Mouse (Mus musculus) lung, embryonic 14.5 days (tissue): ENCODE measurements around the gene Hdgf. TPM values are rescaled to one million over a fixed set of nuclear protein-coding genes. Genes with fewer than 3 reads are reported as not detected.
A peak's percentile ranks its signal among the peaks of the same experiment; 100 is the strongest.
"Not testable (repeated sequence)": the region's sequence is repeated elsewhere in the genome, so short reads cannot be mapped to it uniquely, and the experiment has no call there.

Experiments
- ATAC-seq: fragments of 200-750 bp; cut with Nextera tagmentation; 2 replicates; pipeline ENCODE4 v1.8.0; 2017; ENCODE audit warnings: mild to moderate bottlenecking, moderate TSS enrichment, moderate library complexity; ENCODE audit not compliant: insufficient read depth
- DNase-seq: peaks from one replicate; pipeline ENCODE4 v3.0.0-alpha.2; 2015
- H3K27ac ChIP-seq: fragments of 300-500 bp; sonication (generic); 2 replicates; pipeline ENCODE4 v1.5.1; 2014; ENCODE audit warnings: low read depth, mild to moderate bottlenecking, moderate library complexity
- H3K27me3 ChIP-seq: fragments of 300-500 bp; sonication (generic); 2 replicates; pipeline ENCODE4 v1.6.1; 2014; ENCODE audit warnings: low read length, control low read depth; ENCODE audit not compliant: insufficient read depth
- H3K36me3 ChIP-seq: fragments of 300-500 bp; sonication (generic); 2 replicates; pipeline ENCODE4 v1.6.1; 2014; ENCODE audit warnings: control low read depth; ENCODE audit not compliant: insufficient read depth
- H3K4me1 ChIP-seq: fragments of 300-500 bp; sonication (generic); 2 replicates; pipeline ENCODE4 v1.6.1; 2014; ENCODE audit warnings: antibody characterized with exemption, control low read depth; ENCODE audit not compliant: insufficient read depth
- H3K4me2 ChIP-seq: fragments of 300-500 bp; sonication (generic); 2 replicates; pipeline ENCODE4 v1.6.1; 2014; ENCODE audit warnings: mild to moderate bottlenecking
- H3K4me3 ChIP-seq: fragments of 300-500 bp; sonication (generic); 2 replicates; pipeline ENCODE4 v1.5.1; 2014; ENCODE audit warnings: low read depth, low read length
- H3K9ac ChIP-seq: fragments of 300-500 bp; sonication (generic); 2 replicates; pipeline ENCODE4 v1.6.1; 2014
- H3K9me3 ChIP-seq: fragments of 300-500 bp; sonication (generic); 2 replicates; pipeline ENCODE4 v1.6.1; 2016; ENCODE audit warnings: low read depth, low read length, control low read depth
- CTCF ChIP-seq: IDR thresholded peaks from 2 replicates; pipeline ENCODE4 v1.5.1; 2016; ENCODE audit warnings: antibody characterized with exemption, low read depth
- WGBS: fragments of 180-500 bp; shearing (Covaris S2); extraction: QIAGEN DNeasy Blood & Tissue Kit; methylation state at CpG from one replicate; pipeline ENCODE4 v1.1.7; 2014; 5-methylcytosine and 5-hydroxymethylcytosine counted together
- polyA plus RNA-seq: library from polyadenylated mRNA; unstranded; fragments of >200 nt; fragmentation: Nextera tagmentation; extraction: Ambion mirVana; gene quantifications from 2 replicates; pipeline ENCODE4 v1.2.1, GENCODE M21; 2014

Hdgf gene
- polyA plus RNA-seq, 1 experiment from 2014 or later, result 287 TPM

- no peaks in the 10 kb centered on the region for H3K9me3 ChIP-seq
- no peak; the same call in 1 of the 2 replicates for TF ChIP-seq CTCF
- H3K4me2 ChIP-seq, result peak within 1 kb of the TSS; percentile 74
- H3K4me1 ChIP-seq, result peaks cover 6% of the 10 kb centered on the region
- DNase-seq (peak; percentile 98), ATAC-seq (peak; percentile 97)
- peaks cover 10% of the 10 kb centered on the region for H3K36me3 ChIP-seq
- H3K27me3 ChIP-seq, result no peaks in the 10 kb centered on the region
- H3K4me3 ChIP-seq, result peak within 1 kb of the TSS; percentile 89
- H3K9ac ChIP-seq, result peak within 1 kb of the TSS; percentile 92
- peak within 1 kb of the TSS; percentile 93 for H3K27ac ChIP-seq
- whole genome bisulfite sequencing, result under 1% methylated on average over 33 of the region's 33 CpGs
Measured at GRCm38 (mm10) chr3:87885281-87886003, 20.7 kb upstream of the Hdgf start, which contains the start of gene Prcc. Gene Prcc (minus strand): TSS chr3:87885608.

GRCm38 (mm10) chr3:87886004-87886365 is 20.1 kb upstream of the Hdgf start:
- Histone ChIP-seq H3K4me3 (peak overlapping the region; percentile 89), H3K36me3 (peaks cover 6% of the 10 kb centered on the region; the same call in 1 of the 2 replicates), H3K27ac (0 out of 2 replicates have a peak overlapping the region, but pooled peaks have one; percentile 19), H3K9ac (peak overlapping the region; percentile 38), H3K4me2 (peak overlapping the region; percentile 58), H3K4me1 (peaks cover 6% of the 10 kb centered on the region), H3K9me3 (no peaks in the 10 kb centered on the region), H3K27me3 (no peaks in the 10 kb centered on the region)
- no peak for DNase-seq
- peak; percentile 15; the same call in 1 of the 2 replicates for ATAC-seq
- WGBS, result 7% methylated on average over 10 of the region's 10 CpGs
- TF ChIP-seq CTCF, result no peak

- Histone ChIP-seq H3K27me3 (no peaks in the 10 kb centered on the region), H3K4me2 (peak overlapping the region; percentile 58), H3K36me3 (peaks cover 6% of the 10 kb centered on the region; the same call in 1 of the 2 replicates), H3K9ac (no peak overlapping the region), H3K27ac (no peak overlapping the region), H3K9me3 (no peaks in the 10 kb centered on the region), H3K4me3 (peak overlapping the region; percentile 89), H3K4me1 (peaks cover 6% of the 10 kb centered on the region)
- DNase-seq, result peak; percentile 8
- WGBS, result 84% methylated on average over 6 of the region's 6 CpGs
- TF ChIP-seq CTCF, result no peak
- no peak for ATAC-seq
Measured at GRCm38 (mm10) chr3:87886416-87886815, 19.7 kb upstream of the Hdgf start.

- not testable (repeated sequence) for H3K9ac ChIP-seq, H3K27me3 ChIP-seq, H3K4me3 ChIP-seq, ATAC-seq, H3K36me3 ChIP-seq, DNase-seq, H3K27ac ChIP-seq, H3K4me1 ChIP-seq, H3K9me3 ChIP-seq, H3K4me2 ChIP-seq
- 79% methylated on average over 4 of the region's 4 CpGs for WGBS
- TF ChIP-seq CTCF, result 0 out of 2 replicates have a peak, but pooled peaks have one; percentile 6
Measured at GRCm38 (mm10) chr3:87887400-87887799, 18.7 kb upstream of the Hdgf start.

GRCm38 (mm10) chr3:87891481-87891880 is 14.6 kb upstream of the Hdgf start:
- Histone ChIP-seq H3K27ac (no peak overlapping the region), H3K9me3 (no peaks in the 10 kb centered on the region), H3K4me3 (no peak overlapping the region), H3K4me2 (no peak overlapping the region), H3K36me3 (no peaks in the 10 kb centered on the region), H3K4me1 (no peaks in the 10 kb centered on the region), H3K27me3 (no peaks in the 10 kb centered on the region), H3K9ac (no peak overlapping the region)
- ATAC-seq (no peak), DNase-seq (no peak)
- TF ChIP-seq CTCF, result no peak
- 62% methylated on average over 3 of the region's 3 CpGs for WGBS

- Histone ChIP-seq H3K27ac (no peak overlapping the region), H3K9ac (no peak overlapping the region), H3K9me3 (no peaks in the 10 kb centered on the region), H3K4me1 (no peaks in the 10 kb centered on the region), H3K4me2 (no peak overlapping the region), H3K4me3 (no peak overlapping the region), H3K36me3 (no peaks in the 10 kb centered on the region), H3K27me3 (no peaks in the 10 kb centered on the region)
- DNase-seq, result no peak
- TF ChIP-seq CTCF, result no peak
- ATAC-seq, result no peak
- WGBS, result 68% methylated on average over 3 of the region's 3 CpGs
Measured at GRCm38 (mm10) chr3:87893367-87893905, 12.7 kb upstream of the Hdgf start.

- H3K27ac ChIP-seq, result no peak overlapping the region
- WGBS, result 63% methylated on average over 3 of the region's 3 CpGs
Measured at GRCm38 (mm10) chr3:87899266-87899665, 6.9 kb upstream of the Hdgf start.

More at GRCm38 (mm10) chr3:87899266-87899665, 6.9 kb upstream of the Hdgf start:
- no peak overlapping the region for H3K4me3 ChIP-seq
- DNase-seq (no peak), ATAC-seq (no peak)
- no peaks in the 10 kb centered on the region for H3K4me1 ChIP-seq
- no peaks in the 10 kb centered on the region for H3K27me3 ChIP-seq
- no peak for TF ChIP-seq CTCF
- H3K9me3 ChIP-seq, result no peaks in the 10 kb centered on the region
- no peak overlapping the region for H3K9ac ChIP-seq
- no peak overlapping the region for H3K4me2 ChIP-seq
- no peaks in the 10 kb centered on the region for H3K36me3 ChIP-seq
